16 mouse cellular contexts compared by ENCODE assay signal in genomic region chr10:18505690-18506089, GRCm38 (mm10). TPM values are rescaled to one million over a fixed set of nuclear protein-coding genes. Genes with fewer than 3 reads are reported as not detected.
DNase-seq lines count a peak whose midpoint lies in the region; ATAC-seq and TF ChIP-seq lines count a peak whose summit lies in the region.
"Had no signal": no experiment of that assay in that cellular context is flagged by ENCODE, and none has a peak within 500 bp of the region (broad histone marks: within the 10 kb centered on the region; RNA-seq: fewer than 3 reads in every experiment).

No protein-coding gene starts in this region.

- H3K9me3 ChIP-seq in midbrain, embryonic 14.5 days (ENCODE audit: control insufficient read depth, low read length): no peaks in the 10 kb centered on the region
- H3K9me3 ChIP-seq in midbrain, embryonic 10.5 days (replicated peaks): no peaks in the 10 kb centered on the region
- no peaks in the 10 kb centered on the region for H3K9me3 ChIP-seq in forebrain, embryonic 14.5 days (replicated peaks; ENCODE audit: control insufficient read depth, low read length)
- no peaks in the 10 kb centered on the region for H3K9me3 ChIP-seq in hindbrain, postnatal 0 days (ENCODE audit: low read length)
- H3K9me3 ChIP-seq: limb, embryonic 13.5 days had no signal

- ATAC-seq in midbrain, embryonic 14.5 days (ENCODE audit: low FRiP score, low TSS enrichment): peak; percentile 40; the same call in 1 of the 2 replicates
- peak; percentile 88 for ATAC-seq in forebrain, embryonic 14.5 days
- no peak for ATAC-seq in hindbrain, postnatal 0 days

- no peak for DNase-seq in midbrain, embryonic 14.5 days
- no peak for DNase-seq in midbrain, embryonic 10.5 days (ENCODE audit: low spot score)
- peak; percentile 29 for DNase-seq in embryo, embryonic 11 days
- DNase-seq in forebrain, embryonic 14.5 days (ENCODE audit: low spot score): peak; percentile 87
- peak; percentile 33 for DNase-seq in hindbrain, postnatal 0 days (ENCODE audit: low spot score)
- no peak for DNase-seq in MN1 (ENCODE audit: low spot score)
- DNase-seq in gastrocnemius, postnatal 4 days (ENCODE audit: low spot score in 2 of 2): no peak
- no peak for DNase-seq in frontal cortex, postnatal 25 days (ENCODE audit: low spot score in 2 of 2)
- DNase-seq: adrenal gland, adult 8-10 months; B cell, adult 2 months; cerebellum, postnatal 36 days; gastrocnemius, adult 2 months; kidney, adult 8-10 months; lung, postnatal 4 days had no signal

- no peak for TF ChIP-seq CTCF in hindbrain, postnatal 0 days (IDR thresholded peaks at IDR 0.05; ENCODE audit: low read depth)

- H3K4me2 ChIP-seq in midbrain, embryonic 14.5 days (ENCODE audit: low read length): no peak overlapping the region
- no peak overlapping the region for H3K4me2 ChIP-seq in forebrain, embryonic 14.5 days (ENCODE audit: low read length)
- H3K4me2 ChIP-seq in hindbrain, postnatal 0 days (ENCODE audit: low read depth, low read length): no peak overlapping the region
- H3K4me2 ChIP-seq: limb, embryonic 13.5 days had no signal

- no peaks in the 10 kb centered on the region for H3K27me3 ChIP-seq in midbrain, embryonic 14.5 days (ENCODE audit: control insufficient read depth, insufficient read depth, low read length)
- H3K27me3 ChIP-seq in midbrain, embryonic 10.5 days (ENCODE audit: low read depth, poor library complexity, severe bottlenecking): no peaks in the 10 kb centered on the region
- H3K27me3 ChIP-seq in forebrain, embryonic 14.5 days (replicated peaks; ENCODE audit: control insufficient read depth, insufficient read depth, low read length): no peaks in the 10 kb centered on the region
- no peaks in the 10 kb centered on the region for H3K27me3 ChIP-seq in hindbrain, postnatal 0 days (ENCODE audit: insufficient read depth, low read length)
- H3K27me3 ChIP-seq: limb, embryonic 13.5 days had no signal

- no peak overlapping the region for H3K4me3 ChIP-seq in midbrain, embryonic 14.5 days (replicated peaks; ENCODE audit: low read depth, low read length)
- H3K4me3 ChIP-seq in midbrain, embryonic 10.5 days: no peak overlapping the region
- no peak overlapping the region for H3K4me3 ChIP-seq in forebrain, embryonic 14.5 days (ENCODE audit: low read depth, low read length)
- H3K4me3 ChIP-seq in hindbrain, postnatal 0 days (ENCODE audit: low read length): no peak overlapping the region
- H3K4me3 ChIP-seq: erythroblast, embryonic 14.5 days; gastrocnemius, adult 2 months; limb, embryonic 13.5 days had no signal

- no peak overlapping the region; the same call in 1 of the 2 replicates for H3K27ac ChIP-seq in midbrain, embryonic 14.5 days (replicated peaks; ENCODE audit: low read depth, low read length)
- no peak overlapping the region for H3K27ac ChIP-seq in midbrain, embryonic 10.5 days (replicated peaks)
- peak overlapping the region; percentile 39; the same call in 1 of the 2 replicates for H3K27ac ChIP-seq in forebrain, embryonic 14.5 days (ENCODE audit: low read depth, low read length)
- H3K27ac ChIP-seq in hindbrain, postnatal 0 days: peak overlapping the region; percentile 27; the same call in 1 of the 2 replicates
- H3K27ac ChIP-seq: gastrocnemius, adult 2 months; limb, embryonic 13.5 days had no signal

- H3K9ac ChIP-seq in midbrain, embryonic 14.5 days (replicated peaks; ENCODE audit: low read length): no peak overlapping the region
- no peak overlapping the region for H3K9ac ChIP-seq in forebrain, embryonic 14.5 days (ENCODE audit: low read length)
- H3K9ac ChIP-seq in hindbrain, postnatal 0 days (replicated peaks; ENCODE audit: low read length): no peak overlapping the region
- H3K9ac ChIP-seq: limb, embryonic 13.5 days had no signal

- no peaks in the 10 kb centered on the region for H3K4me1 ChIP-seq in midbrain, embryonic 14.5 days (ENCODE audit: control insufficient read depth, insufficient read depth, low read length)
- H3K4me1 ChIP-seq in midbrain, embryonic 10.5 days: peaks cover 11% of the 10 kb centered on the region
- H3K4me1 ChIP-seq in forebrain, embryonic 14.5 days (ENCODE audit: control insufficient read depth, insufficient read depth, low read length): peaks cover 31% of the 10 kb centered on the region
- peaks cover 11% of the 10 kb centered on the region for H3K4me1 ChIP-seq in hindbrain, postnatal 0 days (ENCODE audit: insufficient read depth, low read length)

- WGBS in midbrain, embryonic 14.5 days: 81% methylated on average over 10 of the region's 10 CpGs
- 81% methylated on average over 10 of the region's 10 CpGs for WGBS in midbrain, embryonic 10.5 days
- 34% methylated on average over 10 of the region's 10 CpGs for WGBS in forebrain, embryonic 14.5 days
- 62% methylated on average over 10 of the region's 10 CpGs for WGBS in hindbrain, postnatal 0 days

- H3K36me3 ChIP-seq in midbrain, embryonic 14.5 days (ENCODE audit: control insufficient read depth, insufficient read depth, low read length): 0 out of 2 replicates have a peak, but pooled peaks cover 4% of the 10 kb centered on the region
- peaks cover 31% of the 10 kb centered on the region for H3K36me3 ChIP-seq in midbrain, embryonic 10.5 days
- H3K36me3 ChIP-seq in forebrain, embryonic 14.5 days (ENCODE audit: control insufficient read depth, insufficient read depth, low read length): no peaks in the 10 kb centered on the region
- H3K36me3 ChIP-seq in hindbrain, postnatal 0 days (ENCODE audit: insufficient read depth, low read length): no peaks in the 10 kb centered on the region

RNA-seq across cellular contexts. Expression of gene Hebp2, which starts 40.2 kb away (rescaled TPM):
- polyA plus RNA-seq in midbrain, embryonic 14.5 days (2014; fragmentation: Nextera tagmentation; extraction: Ambion mirVana): 8.2 and 9.4 TPM in 2 replicates
- 14.7 and 14.8 TPM in 2 replicates for polyA plus RNA-seq in midbrain, embryonic 10.5 days (2016; fragmentation: Nextera tagmentation; extraction: Ambion mirVana)
- polyA plus RNA-seq in forebrain, embryonic 14.5 days (2014; fragmentation: Nextera tagmentation; extraction: Ambion mirVana): 7.7 and 7.8 TPM in 2 replicates
- total RNA-seq in hindbrain, postnatal 0 days (2014; rRNA removed): 4.9 and 5.1 TPM in 2 replicates
- 14.9 and 15.3 TPM in 2 replicates for polyA plus RNA-seq in hindbrain, postnatal 0 days (2015; fragmentation: Nextera tagmentation; extraction: Ambion mirVana)
- total RNA-seq in gastrocnemius, postnatal 4 days (2021): 1 to 10 TPM; 3.8 to 4.6 TPM
- polyA plus RNA-seq: erythroblast, embryonic 14.5 days had no signal

Comparison
In these comparisons a context has a peak if more than half of its experiments do, and no peak if none do; other contexts are left out.
1. DNase-seq: peak in embryo, embryonic 11 days (single experiment), forebrain, embryonic 14.5 days (single experiment) and hindbrain, postnatal 0 days (single experiment); none in midbrain, embryonic 14.5 days (single experiment), midbrain, embryonic 10.5 days (single experiment), MN1 (single experiment), gastrocnemius, postnatal 4 days (0 of 2) and frontal cortex, postnatal 25 days (0 of 2).
2. H3K27ac ChIP-seq: peak in forebrain, embryonic 14.5 days (single experiment) and hindbrain, postnatal 0 days (single experiment); none in midbrain, embryonic 14.5 days (single experiment) and midbrain, embryonic 10.5 days (single experiment).